25 mouse cellular contexts compared by ENCODE assay signal in genomic region chr14:122074360-122074759, GRCm38 (mm10). TPM values are rescaled to one million over a fixed set of nuclear protein-coding genes. Genes with fewer than 3 reads are reported as not detected.
DNase-seq lines count a peak whose midpoint lies in the region; TF ChIP-seq lines count a peak whose summit lies in the region.
"Had no signal": no experiment of that assay in that cellular context is flagged by ENCODE, and none has a peak within 500 bp of the region (broad histone marks: within the 10 kb centered on the region; RNA-seq: fewer than 3 reads in every experiment).

No protein-coding gene starts in this region.

- H3K36me3 ChIP-seq in small intestine, adult 2 months (ENCODE audit: control insufficient read depth, insufficient read depth, low read length): no peaks in the 10 kb centered on the region
- H3K36me3 ChIP-seq: limb, embryonic 15.5 days; neural tube, embryonic 13.5 days had no signal

- 0 out of 2 replicates have a peak, but pooled peaks cover 2% of the 10 kb centered on the region for H3K4me1 ChIP-seq in small intestine, adult 2 months (ENCODE audit: control insufficient read depth, insufficient read depth, insufficient read length, low read length)
- H3K4me1 ChIP-seq: limb, embryonic 15.5 days; neural tube, embryonic 13.5 days had no signal

- no peak for TF ChIP-seq POLR2A in small intestine, adult 2 months (IDR thresholded peaks at IDR 0.05; ENCODE audit: low read depth, low read length)

- DNase-seq in gastrocnemius, postnatal 25 days: peak; percentile 19
- DNase-seq in gastrocnemius, postnatal 36 days: no peak
- DNase-seq in left cerebral cortex, postnatal 4 days: peak; percentile 45
- no peak for DNase-seq in left cerebral cortex, postnatal 14 days (ENCODE audit: low spot score in 2 of 2)
- DNase-seq in ovary, postnatal 36 days (ENCODE audit: low spot score): peak; percentile 46
- no peak for DNase-seq in ovary, postnatal 10 days (ENCODE audit: low spot score)
- DNase-seq: B cell, adult 2 months; cerebellum, adult 9-10 months; kidney, adult 9 months; kidney, postnatal 36 days; layer of hippocampus, adult 9-11 months; lung, embryonic 14.5 days; retina, postnatal 1 day had no signal

- no peak for TF ChIP-seq CTCF in small intestine, adult 2 months (IDR thresholded peaks at IDR 0.05; ENCODE audit: extremely low read depth, insufficient read length, insufficient replicate concordance, low read depth, low read length)

- no peaks in the 10 kb centered on the region for H3K27me3 ChIP-seq in small intestine, adult 2 months (ENCODE audit: control insufficient read depth, insufficient read depth, low read length)
- H3K27me3 ChIP-seq: limb, embryonic 15.5 days; neural tube, embryonic 13.5 days; Patski had no signal

- 73% methylated on average over 10 of the region's 10 CpGs for WGBS in small intestine, adult 2 months

- intact Hi-C loops in gastrocnemius, postnatal 36 days (cut with DNase I): loop anchor here (5.0 kb wide), 1 partner anchor 38 kb away; no protein-coding TSS in a partner anchor
- intact Hi-C loops in left cerebral cortex, postnatal 4 days (cut with DNase I): no loop called here
- intact Hi-C loops in left cerebral cortex, postnatal 14 days (cut with DNase I): no loop called here

- peak overlapping the region; percentile 15; the same call in 1 of the 2 replicates for H3K27ac ChIP-seq in small intestine, adult 2 months (ENCODE audit: insufficient read depth, low read depth, low read length)
- H3K27ac ChIP-seq: limb, embryonic 15.5 days; neural tube, embryonic 13.5 days had no signal

- no peak overlapping the region for H3K4me3 ChIP-seq in small intestine, adult 2 months (ENCODE audit: low read depth, low read length)
- H3K4me3 ChIP-seq: limb, embryonic 15.5 days; neural tube, embryonic 13.5 days had no signal

RNA-seq across cellular contexts. Expression of gene Tm9sf2, which starts 32.5 kb away (rescaled TPM):
- total RNA-seq in gastrocnemius, postnatal 25 days (2021): 10 to 100 TPM; 56.1 to 62.5 TPM
- total RNA-seq in gastrocnemius, postnatal 36 days (2021): 10 to 100 TPM; 53.7 to 59.3 TPM
- total RNA-seq in left cerebral cortex, postnatal 4 days (2021): 10 to 100 TPM; 68.4 to 71.7 TPM
- 100 to 1,000 TPM; 102 TPM for total RNA-seq in left cerebral cortex, postnatal 14 days (2021)
- 565 and 678 TPM in 2 replicates for polyA plus RNA-seq in small intestine, adult 2 months (2012; rRNA removed)

RNA-seq across cellular contexts. Expression of gene Timm8a2, which starts 39.9 kb away (rescaled TPM):
- total RNA-seq in gastrocnemius, postnatal 25 days (2021): not detected
- total RNA-seq in gastrocnemius, postnatal 36 days (2021): not detected
- total RNA-seq in left cerebral cortex, postnatal 4 days (2021): under 1 TPM in 1 of 2 experiments, not detected in 1; 0.44 TPM
- under 1 TPM in 1 of 2 experiments, not detected in 1; 0.38 TPM for total RNA-seq in left cerebral cortex, postnatal 14 days (2021)
- polyA plus RNA-seq in small intestine, adult 2 months (2012; rRNA removed): not detected in 2 replicates
- total RNA-seq: adrenal gland, postnatal 36 days; heart, adult 8-10 months; hematopoietic stem cell, adult 5-6 weeks; megakaryocyte-erythroid progenitor cell, adult 5-6 weeks; monocyte, adult 5-6 weeks had no signal
- polyA plus RNA-seq: forebrain, embryonic 11.5 days; inflammation-experienced regulatory T-cells, adult 6 months; limb, embryonic 15.5 days; lung, embryonic 14.5 days; neural tube, embryonic 13.5 days; Patski; stomach, embryonic 14.5 days had no signal

Comparison
In these comparisons a context has a peak if more than half of its experiments do, and no peak if none do; other contexts are left out.
1. DNase-seq: peak in gastrocnemius, postnatal 25 days (single experiment), left cerebral cortex, postnatal 4 days (single experiment) and ovary, postnatal 36 days (single experiment); none in gastrocnemius, postnatal 36 days (0 of 2), left cerebral cortex, postnatal 14 days (0 of 2) and ovary, postnatal 10 days (single experiment).